Mouse (Mus musculus) brain, adult 2 months (tissue): ENCODE results near the gene Tigd2.
"Not testable (repeated sequence)": the region's sequence is repeated elsewhere in the genome, so short reads cannot be mapped to it uniquely, and the experiment has no call there.

Experiments
- DNase-seq: peaks from one replicate; pipeline ENCODE4 v3.0.0; 2011; ENCODE audit warnings: low read depth, low spot score

Gene Tigd2

DNA sequence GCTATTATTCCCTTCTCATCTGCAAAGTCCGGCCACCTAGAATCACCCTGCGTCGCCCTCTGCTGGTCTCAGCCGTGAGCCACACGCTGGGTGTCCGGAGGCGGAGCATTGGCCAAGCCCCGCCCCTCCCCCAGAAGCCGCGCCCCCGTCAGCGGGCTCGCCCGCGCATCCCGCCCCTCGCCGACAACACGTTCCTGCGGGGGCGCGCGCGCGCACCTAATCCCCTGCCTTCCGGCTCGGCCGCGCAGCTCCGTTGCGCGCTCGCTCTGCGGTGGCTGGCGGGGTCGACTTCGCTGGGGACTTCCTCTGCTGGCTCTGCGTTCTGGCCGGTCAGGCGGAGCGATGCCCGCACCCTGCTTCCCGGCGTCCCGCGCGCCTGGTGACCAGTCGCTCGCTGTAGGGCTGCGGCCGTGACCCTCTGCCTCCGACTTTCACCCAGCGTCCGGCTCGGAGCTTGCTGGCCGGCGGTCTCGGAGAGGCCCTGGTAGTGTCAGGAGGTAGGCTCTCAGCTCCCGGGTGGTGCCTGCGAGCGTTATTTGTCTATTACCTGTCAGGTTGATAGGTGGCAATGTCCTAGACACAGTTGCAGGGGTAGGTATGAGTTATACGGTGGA is at the start of gene Tigd2:
Gene Tigd2, plus strand, starts transcription at position 186 of the 614 bp plus-strand sequence.
- DNase-seq: peak; percentile 96

- DNase-seq: no peak
Measured at GRCm38 (mm10) chr6:59161801-59162478, 46.7 kb upstream of the Tigd2 start.

GRCm38 (mm10) chr6:59162887-59163286 is 45.8 kb upstream of the Tigd2 start:
- DNase-seq: no peak

DNA sequence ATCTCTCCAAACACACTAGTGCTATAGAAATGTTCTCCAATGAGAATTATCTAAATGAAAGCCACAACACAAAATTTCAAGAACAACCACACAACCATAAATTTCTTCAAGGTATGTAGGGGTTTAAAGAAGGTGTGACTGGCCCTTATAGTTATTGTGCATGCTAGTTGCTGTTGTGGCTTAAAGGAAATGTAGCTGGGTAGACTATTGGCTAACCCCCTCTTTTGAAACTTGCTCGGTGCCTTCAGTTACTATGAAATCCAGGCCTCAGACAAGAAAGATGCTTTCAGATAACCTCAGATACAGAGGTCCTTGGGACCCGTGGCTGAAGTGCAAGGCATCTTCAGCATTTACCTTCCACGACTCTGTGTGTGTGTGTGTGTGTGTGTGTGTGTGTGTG is 45.3 kb upstream of the Tigd2 start:
- no peak for DNase-seq

DNA sequence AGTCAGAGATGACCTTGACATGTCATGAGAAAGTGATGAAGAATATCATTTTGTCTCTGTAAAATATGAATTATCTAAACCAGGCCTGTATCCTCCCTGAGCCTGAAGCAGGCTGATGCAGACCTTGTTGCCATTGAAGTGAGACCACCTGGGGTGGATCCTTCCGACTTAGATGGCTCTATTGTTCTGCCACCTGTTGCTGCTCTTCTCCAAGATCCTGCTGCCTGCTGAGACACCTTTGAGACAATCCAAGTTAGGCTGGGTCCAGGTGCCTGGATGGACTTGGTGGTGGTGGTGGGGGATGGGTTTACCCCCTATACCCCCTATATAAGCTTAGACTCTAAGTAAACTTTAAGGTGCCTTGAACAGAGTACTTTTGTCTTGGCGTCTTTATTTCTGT is 39.7 kb upstream of the Tigd2 start:
- DNase-seq: no peak

DNA sequence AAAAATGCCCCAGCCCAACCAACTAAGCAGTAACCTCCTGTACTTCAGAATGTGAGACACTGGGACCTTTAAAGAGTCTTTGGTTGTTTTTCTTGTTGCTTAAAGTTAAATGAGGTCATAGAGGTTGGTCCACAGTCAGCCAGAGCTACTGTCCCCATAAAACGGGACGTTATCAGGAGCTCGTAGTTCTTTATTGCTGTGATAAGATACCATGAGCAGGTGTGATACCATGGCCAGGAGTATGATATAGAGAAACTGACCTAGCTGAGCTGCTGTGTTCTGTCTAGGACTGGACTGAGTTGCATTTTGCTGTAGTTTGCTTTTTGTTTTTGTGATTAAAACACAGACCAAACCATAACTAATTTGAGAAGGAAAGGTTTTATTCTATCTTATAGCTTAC is 37.4 kb upstream of the Tigd2 start:
- DNase-seq: no peak

- DNase-seq: no peak
Measured at GRCm38 (mm10) chr6:59173940-59174339, 34.7 kb upstream of the Tigd2 start.

GRCm38 (mm10) chr6:59178051-59178450 is 30.6 kb upstream of the Tigd2 start:
- no peak for DNase-seq

DNA sequence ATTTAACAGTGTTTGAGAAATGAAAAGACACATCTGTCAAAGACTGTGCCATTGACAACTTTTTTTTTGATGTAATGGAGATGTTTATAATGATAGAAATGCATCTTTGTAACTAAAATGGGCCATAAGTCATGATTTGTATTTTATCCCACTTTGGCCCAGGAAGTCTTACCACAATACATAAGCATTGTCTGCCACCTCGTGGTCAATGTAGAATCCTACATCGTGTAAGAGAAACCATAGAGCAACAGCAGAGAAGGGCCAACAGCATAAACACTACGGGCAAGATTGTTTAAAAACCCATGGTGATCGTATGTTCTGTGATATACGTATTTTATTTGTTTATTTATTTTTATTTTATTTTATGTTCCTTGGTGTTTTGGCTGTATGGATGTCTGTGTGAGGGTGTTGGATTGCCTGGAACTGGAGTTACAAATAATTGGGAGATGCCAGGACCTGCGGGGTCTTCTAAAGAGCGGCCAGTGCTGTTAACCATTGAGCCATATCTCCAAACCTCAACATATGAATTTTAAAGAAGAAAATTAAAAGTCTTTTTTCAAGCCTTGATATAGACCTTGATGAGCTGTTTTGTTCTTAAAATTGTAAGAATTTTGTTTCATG is 28.2 kb upstream of the Tigd2 start:
- DNase-seq: peak; percentile 91

GRCm38 (mm10) chr6:59185010-59185699 is 23.5 kb upstream of the Tigd2 start:
- peak; percentile 62 for DNase-seq

GRCm38 (mm10) chr6:59190006-59190405 is 18.7 kb upstream of the Tigd2 start:
- DNase-seq: no peak

DNA sequence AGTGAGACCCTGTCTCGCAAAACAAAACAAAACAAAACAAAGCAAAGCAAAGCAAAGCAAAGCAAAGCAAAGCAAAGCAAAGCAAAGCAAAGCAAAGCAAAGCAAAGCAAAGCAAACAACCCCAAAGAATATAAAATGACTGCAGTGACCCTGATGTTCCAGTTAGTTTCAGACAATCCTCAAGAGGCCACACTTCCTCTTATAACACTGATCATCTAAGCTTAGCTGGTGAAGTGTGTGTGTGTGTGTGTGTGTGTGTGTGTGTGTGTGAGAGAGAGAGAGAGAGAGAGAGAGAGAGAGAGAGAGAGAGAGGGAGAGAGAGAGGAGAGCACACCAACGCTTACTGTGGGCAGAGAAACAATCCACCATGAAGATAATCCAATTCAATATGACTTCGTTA is 14.2 kb upstream of the Tigd2 start:
- not testable (repeated sequence) for DNase-seq

DNA sequence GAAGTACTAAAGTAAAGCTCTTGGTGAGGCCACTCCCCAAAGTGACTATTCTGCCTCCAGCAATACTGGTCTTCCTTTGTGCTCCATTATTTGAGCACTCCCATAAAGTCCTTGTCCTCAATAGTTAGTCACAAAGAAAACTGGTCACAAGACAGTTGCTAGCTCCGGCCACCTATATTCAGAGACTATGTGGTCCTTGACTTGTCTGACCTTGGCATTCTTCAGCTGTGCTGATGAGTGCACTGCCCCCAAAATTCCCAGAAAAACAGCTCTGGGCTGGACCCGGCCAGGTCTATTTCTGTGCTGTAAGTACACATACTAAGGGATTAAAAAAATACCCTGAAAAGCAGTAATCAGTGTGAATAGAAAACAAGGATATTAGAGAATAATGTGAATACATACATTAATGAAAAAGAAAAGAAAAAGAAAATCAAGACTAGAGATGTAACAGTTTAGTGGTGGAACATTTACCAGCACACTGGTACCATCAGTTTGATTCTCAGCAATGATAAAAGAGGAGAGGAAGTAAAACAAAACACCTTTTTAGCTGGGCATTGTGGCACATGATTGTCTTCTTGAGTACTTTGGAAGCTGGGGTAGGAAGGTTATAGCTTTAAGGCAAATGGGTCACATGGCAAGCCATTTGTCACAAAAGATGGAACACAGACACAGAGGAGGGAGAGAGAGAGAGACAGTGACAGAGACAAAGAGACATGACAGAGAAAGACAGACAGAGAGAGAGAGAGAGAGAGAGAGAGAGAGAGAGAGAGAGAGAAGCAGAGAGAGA is 12.6 kb upstream of the Tigd2 start:
- DNase-seq: no peak

DNA sequence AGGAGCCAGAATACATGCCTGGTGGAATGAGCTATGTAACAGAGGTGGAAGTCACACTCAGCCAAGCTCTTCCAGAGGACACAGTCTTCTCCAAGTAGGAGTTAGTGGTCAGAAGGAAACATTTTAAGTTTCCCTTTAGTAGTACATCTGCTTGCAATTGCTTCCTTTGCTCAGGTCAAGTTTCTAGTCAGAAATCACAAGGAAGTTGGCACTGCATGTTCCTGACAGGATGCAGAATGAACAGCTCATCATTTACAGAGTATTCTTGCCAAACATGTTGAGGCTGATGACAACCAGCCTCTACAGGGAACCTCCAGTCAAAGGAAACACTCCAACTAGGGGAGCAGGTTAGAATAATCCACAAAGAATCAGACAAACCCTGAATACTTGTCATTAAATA is 11.9 kb upstream of the Tigd2 start:
- DNase-seq: no peak

GRCm38 (mm10) chr6:59198356-59198755 is 10.3 kb upstream of the Tigd2 start:
- peak; percentile 60 for DNase-seq

GRCm38 (mm10) chr6:59199021-59199420 is 9.6 kb upstream of the Tigd2 start:
- no peak for DNase-seq

GRCm38 (mm10) chr6:59207561-59207960 is 1.1 kb upstream of the Tigd2 start:
- DNase-seq: no peak

DNA sequence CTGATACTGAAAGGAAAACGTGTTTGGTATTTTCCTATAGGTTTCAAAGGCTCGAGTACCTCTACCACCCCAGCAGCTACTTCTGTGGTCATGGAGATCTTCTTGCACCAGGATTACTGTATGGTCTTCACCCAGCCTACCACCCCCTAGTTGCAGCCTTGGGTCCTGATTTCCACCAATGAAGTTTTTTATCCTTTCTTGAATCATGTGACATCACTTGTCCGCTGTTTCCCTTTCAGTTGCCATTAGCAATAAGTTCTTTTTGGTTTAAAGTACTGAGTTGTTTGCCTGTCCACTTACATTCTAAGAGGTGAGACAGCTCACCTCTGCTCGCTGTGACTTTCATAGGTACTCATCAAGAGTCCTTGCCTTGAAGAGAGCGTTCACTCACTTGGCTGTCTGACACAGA is 633 bp downstream of the Tigd2 start:
- peak; percentile 75 for DNase-seq

GRCm38 (mm10) chr6:59233191-59233590 is 24.5 kb downstream of the Tigd2 start:
- DNase-seq: no peak

DNA sequence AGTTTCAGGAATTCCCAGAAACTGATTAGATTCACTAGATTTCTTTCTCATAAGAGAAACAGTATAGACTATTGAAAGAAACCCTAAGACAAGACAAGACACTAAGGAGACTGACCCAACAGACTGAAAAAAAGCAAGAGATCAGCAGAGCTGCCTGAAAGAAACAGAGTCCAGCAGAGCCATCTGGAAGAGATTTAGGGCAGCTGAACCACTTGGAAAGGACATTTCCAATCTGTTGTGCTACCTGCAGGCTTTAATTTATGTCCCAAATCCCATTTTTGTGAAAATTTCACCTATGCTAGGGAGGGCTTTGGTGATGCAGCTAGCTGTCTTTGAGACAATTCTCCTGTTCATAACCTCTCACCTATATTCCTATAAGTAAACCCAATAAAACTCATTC is 25.0 kb downstream of the Tigd2 start:
- peak; percentile 90 for DNase-seq

DNA sequence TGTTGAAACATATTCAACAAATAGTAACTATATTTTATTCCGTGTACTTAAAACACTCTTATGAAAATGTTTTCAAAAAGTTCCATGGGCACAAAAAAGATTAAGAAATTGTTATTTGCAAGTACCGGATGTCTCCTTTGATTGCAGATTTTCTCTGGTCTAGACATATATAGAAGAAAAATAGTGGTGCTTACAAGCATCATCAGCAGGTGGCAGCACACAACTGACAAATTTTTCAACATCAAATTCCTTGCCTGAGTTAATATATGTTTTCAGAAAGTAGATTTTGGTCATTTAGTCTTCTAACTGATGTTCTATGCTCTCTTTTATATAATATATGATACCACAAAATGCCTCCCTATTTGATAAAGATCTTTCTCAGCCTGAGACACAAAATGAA is 41.0 kb downstream of the Tigd2 start:
- DNase-seq: peak; percentile 85

GRCm38 (mm10) chr6:59250536-59250935 is 41.9 kb downstream of the Tigd2 start:
- DNase-seq: no peak
